Mouse (Mus musculus) thymus, adult 2 months (tissue): Measurements from ENCODE around the gene St6gal1.

Source experiments
- CTCF ChIP-seq: fragments of 200-500 bp; IDR thresholded peaks from 2 replicates; pipeline ENCODE4 v1.5.1; 2012; ENCODE audit warnings: mild to moderate bottlenecking, control low read depth, low read length, moderate library complexity, borderline replicate concordance; ENCODE audit not compliant: control insufficient read depth, poor library complexity, insufficient read depth; ENCODE audit errors: extremely low read depth
- POLR2A ChIP-seq: fragments of 200-500 bp; IDR thresholded peaks from 2 replicates; pipeline ENCODE4 v1.6.1; 2012; ENCODE audit warnings: mild to moderate bottlenecking, low read length, control low read depth, moderate library complexity; ENCODE audit not compliant: control insufficient read depth, poor library complexity, insufficient read depth; ENCODE audit errors: extremely low read depth

DNA sequence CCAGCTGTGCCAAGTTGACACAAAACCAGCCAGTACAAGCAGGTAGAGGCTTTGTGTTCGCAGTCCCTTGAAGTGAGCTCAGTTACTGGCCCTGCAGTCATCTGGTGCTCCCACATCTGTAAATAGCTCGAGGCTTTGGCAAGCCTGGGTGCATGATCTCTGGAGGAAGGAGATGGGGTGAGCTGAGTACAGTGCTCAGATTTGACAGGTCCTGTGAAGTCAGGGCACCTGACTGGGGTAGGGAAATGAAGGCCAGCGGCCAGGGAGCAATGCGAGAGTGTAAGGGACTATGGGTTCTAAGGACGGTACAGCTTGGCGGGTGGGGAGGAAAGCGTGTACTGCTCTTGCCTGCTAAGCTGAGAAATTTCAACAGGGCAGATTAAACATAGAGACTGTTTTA lies 43.7 kb downstream of the St6gal1 start:
- TF ChIP-seq CTCF (no peak), POLR2A (no peak)
